Mouse (Mus musculus) ES-E14 (cell line): ENCODE measurements around the gene Mapkapk2.

Experiments
- CHD2 ChIP-seq: IDR thresholded peaks from 2 replicates; pipeline ENCODE4 v1.6.1; 2014; ENCODE audit warnings: mild to moderate bottlenecking, low read depth, low read length, inconsistent platforms
- HCFC1 ChIP-seq: IDR thresholded peaks from 2 replicates; pipeline ENCODE4 v1.6.1; 2012; ENCODE audit warnings: low read length, inconsistent platforms, borderline replicate concordance; ENCODE audit not compliant: insufficient read depth
- MAFK ChIP-seq: IDR thresholded peaks from 2 replicates; pipeline ENCODE4 v1.6.1; 2014; ENCODE audit warnings: mild to moderate bottlenecking, low read depth, low read length, inconsistent platforms; ENCODE audit not compliant: insufficient read depth
- ZC3H11A ChIP-seq: IDR thresholded peaks from 2 replicates; pipeline ENCODE4 v1.6.1; 2012; ENCODE audit warnings: low read depth, mild to moderate bottlenecking, inconsistent platforms, low read length, borderline replicate concordance
- ZNF384 ChIP-seq: IDR thresholded peaks from 2 replicates; pipeline ENCODE4 v1.6.1; 2012; ENCODE audit warnings: low read depth, low read length, inconsistent platforms

- TF ChIP-seq HCFC1 (no peak), CHD2 (no peak), ZC3H11A (peak; percentile 37; the same call in 1 of the 2 replicates), ZNF384 (no peak), MAFK (no peak)
Observed at GRCm38 (mm10) chr1:131060290-131061253, 37.1 kb downstream of the Mapkapk2 start.
